Mouse (Mus musculus) large intestine, adult 2 months (tissue): ENCODE measurements around the gene Eif6. TPM values are rescaled to one million over a fixed set of nuclear protein-coding genes. Genes with fewer than 3 reads are reported as not detected.

ENCODE experiments used
- DNase-seq: peaks from one replicate; pipeline ENCODE4 v3.0.0-alpha.2; 2012; ENCODE audit warnings: low read depth, low spot score
- WGBS: fragments of 180-500 bp; shearing (Covaris S2); methylation state at CpG from one replicate; pipeline ENCODE4 v1.1.7; 2018; 5-methylcytosine and 5-hydroxymethylcytosine counted together
- polyA plus RNA-seq: library from polyadenylated mRNA; depleted of rRNA; stranded (reverse); fragments of >200 nt; gene quantifications from 2 replicates; pipeline ENCODE4 v1.2.3, GENCODE M21; 2012

Eif6 gene
- polyA plus RNA-seq, 1 experiment: 288 TPM

DNA sequence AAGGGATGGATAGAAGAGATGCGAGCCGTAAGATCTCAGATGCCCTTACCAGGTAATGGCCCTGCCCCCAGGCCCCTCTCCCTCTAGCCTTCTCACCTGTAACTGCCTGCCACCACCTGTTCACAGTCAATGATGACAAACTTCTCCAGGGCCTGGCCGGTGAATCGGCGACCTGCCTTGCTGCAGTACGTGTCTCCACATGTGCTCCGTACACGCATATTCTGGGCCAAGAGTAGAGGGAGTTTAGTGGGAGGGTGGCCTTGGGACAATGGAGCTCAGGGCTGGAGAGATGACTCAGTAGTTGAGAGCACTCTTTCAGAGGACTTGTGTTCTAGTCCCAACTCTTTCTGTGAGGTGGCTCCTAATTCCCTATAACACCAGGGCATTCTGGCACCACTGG is 4.1 kb upstream of the Eif6 start:
- no peak for DNase-seq
- 93% methylated on average over 8 of the region's 8 CpGs for WGBS

- no peak for DNase-seq
- 1% methylated on average over 52 of the region's 52 CpGs for WGBS
Observed at GRCm38 (mm10) chr2:155825904-155826629, 658 bp downstream of the Eif6 start.

DNA sequence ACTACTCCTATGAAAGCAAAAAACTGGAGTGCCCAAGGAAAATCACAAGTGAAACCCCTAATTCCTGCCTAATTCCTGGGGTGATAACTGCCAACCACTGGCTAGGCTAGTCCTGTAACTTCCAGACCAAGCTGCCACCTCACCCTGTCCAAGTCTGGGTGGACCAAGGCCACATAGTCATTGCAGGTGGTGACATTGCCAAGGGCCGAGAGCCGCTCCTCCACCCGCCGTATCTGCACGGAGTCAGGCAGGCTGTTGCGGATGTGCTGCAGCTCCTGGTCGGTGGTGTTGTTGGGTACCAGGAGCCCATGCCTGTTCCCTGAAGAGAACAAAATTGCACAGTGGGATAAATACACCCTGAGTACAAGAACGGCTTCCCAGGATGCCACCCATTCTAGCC is 3.0 kb downstream of the Eif6 start:
- no peak for DNase-seq
- WGBS: 86% methylated on average over 8 of the region's 8 CpGs

DNA sequence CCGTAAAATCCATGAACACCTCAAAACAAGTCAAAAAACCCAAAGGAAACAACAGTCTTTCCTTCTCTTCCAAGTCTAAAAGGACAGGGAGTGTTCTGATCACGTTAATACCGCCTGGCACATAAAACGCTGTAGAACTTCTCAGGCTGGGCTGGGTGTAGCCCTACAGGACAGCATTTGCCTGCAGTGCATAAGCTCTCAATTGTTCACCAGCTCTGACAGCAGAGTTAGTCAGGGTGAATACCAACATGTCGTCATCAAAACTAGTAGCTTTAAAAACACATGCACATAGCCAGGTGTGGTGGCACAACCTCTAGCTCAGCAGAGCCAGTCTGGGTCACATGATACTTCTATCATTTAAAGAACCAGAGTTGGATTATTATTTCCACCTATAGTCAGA is 5.9 kb downstream of the Eif6 start:
- 41% methylated on average over 5 of the region's 5 CpGs for WGBS
- DNase-seq: no peak

DNA sequence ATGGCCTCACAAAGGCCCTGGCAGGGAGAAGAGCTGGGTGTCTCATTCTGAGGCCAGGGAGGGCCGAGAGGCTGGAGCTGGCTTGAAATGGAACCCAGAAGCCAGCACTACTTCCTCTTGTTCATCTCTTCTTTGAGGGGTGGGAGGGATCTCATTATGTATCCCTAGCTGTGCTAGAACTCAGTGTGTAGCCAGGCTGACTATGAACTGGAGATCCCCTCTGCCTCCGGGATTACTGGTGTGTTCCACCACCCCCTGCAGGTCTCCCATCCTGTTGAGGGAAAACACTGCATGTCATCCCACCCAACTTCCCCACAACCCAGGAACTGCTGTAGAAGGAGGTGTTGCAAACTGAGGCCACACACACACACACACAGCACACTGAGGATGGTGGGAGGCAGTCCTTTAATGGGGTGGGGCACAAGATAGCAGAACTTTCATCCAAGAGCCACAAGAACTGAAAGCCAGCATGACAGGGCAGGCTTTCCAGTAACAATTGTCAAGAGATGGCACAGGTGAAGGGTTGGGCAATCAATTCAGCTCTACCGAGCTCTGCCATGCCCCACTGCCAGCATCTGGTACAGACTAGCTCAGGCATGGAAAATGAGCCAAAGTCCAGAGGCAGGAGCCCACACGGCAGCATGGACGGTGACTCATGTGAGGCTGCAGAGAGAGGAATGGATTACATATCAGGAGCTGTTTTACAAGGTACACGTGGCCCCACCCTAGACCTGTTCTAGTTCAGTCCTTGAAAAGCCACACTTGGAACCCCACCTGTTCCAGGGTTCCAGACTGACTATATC is 7.1 kb downstream of the Eif6 start:
- DNase-seq: peak; percentile 86
- WGBS: 27% methylated on average over 6 of the region's 6 CpGs

GRCm38 (mm10) chr2:155819392-155819448 is 7.5 kb downstream of the Eif6 start, which contains the start of gene BC029722:
BC029722 (minus strand) TSS chr2:155819426.
- no peak for DNase-seq

GRCm38 (mm10) chr2:155818596-155819391 is 7.9 kb downstream of the Eif6 start:
- under 1% methylated on average over 37 of the region's 37 CpGs for WGBS
- peak; percentile 97 for DNase-seq

DNA sequence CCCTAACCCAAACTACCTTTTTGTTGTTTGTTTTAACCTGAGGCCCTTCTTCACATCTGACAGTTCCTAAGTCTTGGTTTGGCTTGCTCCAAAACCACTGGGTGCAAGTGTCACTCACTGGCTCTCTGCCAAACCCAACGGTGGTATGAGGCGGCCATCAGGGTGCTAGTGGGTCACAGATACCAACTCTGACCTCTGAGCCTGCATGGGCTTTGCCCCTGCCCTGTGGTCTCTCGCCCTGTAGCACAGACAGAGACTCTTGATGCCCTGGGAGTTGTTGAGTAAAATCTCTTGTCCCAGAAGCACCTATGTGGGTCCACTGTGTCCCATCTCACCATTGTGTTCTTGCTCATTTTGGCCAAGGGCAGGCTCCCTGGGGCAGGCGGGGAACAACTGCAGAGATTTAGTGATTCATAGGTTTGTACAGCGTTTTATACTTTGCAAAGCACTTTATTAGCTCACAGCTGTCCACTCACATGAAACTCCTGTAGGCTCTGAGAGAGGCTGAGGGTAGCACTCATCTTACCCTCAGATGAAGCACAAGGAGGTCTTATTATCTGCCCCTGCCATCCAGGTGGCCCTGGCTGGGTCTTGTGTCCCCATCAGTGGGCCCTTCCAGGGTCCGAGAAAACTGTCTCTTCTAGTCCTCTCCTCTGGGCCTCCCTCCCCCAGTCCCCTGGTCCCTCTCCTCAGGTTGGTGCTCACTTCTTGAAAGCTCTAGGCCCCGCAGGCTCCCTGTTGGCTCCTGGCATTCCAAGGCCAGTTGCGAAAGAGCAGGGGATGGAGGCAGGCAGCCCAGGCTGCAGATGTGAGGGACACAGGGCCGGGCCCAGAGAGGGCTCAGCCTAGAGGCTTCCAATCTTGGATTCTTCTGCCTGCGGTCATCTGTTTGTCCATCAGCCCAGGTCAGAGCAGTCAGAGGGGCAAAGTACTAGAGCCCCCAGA is 9.2 kb downstream of the Eif6 start:
- WGBS: 67% methylated on average over 10 of the region's 10 CpGs
- no peak for DNase-seq

DNA sequence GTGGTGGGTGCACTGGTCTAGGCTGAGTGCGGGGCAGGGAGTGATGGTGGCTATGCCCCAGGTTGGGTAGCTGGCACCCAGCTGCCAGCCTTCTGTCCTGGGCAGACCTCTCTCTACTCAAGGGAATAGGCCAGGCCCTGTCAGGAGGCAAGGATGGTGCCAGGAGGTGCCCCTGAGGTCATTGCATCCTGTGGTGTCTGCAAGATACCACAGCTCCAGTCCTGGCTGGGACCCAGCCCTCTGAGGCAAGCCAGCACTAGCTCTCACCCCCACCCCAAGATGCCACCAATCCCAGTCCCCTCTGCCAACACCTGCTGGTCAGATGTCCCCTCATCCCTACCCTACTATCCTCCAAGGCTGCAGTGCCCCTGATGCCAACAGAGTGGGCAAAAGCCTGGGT is 10.5 kb downstream of the Eif6 start:
- WGBS: 100% methylated on average over 1 of the region's 1 CpGs

GRCm38 (mm10) chr2:155814829-155815228 is 11.9 kb downstream of the Eif6 start:
- no peak for DNase-seq
- 14% methylated on average over 5 of the region's 5 CpGs for WGBS

More for the DNA sequence above, 10.5 kb downstream of the Eif6 start:
- DNase-seq: no peak

DNA sequence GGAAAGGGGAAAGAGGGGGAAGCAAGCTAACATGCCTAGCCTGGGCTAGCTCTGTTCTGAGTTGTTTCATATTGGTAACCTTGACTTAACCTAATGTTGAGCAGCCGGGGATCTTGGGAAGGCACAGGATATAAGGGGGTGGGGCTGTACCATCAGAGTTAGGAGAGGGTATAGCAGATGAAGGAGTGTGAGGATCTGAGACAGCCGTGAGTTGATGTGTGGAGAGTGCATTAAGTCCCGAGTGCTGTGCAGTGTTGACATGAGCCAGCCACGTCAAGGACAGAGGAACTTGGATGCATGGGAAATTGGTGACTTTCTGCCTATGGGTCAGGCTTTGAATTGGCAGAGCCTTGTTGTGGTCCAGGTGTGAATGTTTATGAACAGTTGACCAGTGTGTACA is 14.1 kb downstream of the Eif6 start:
- 76% methylated on average over 4 of the region's 4 CpGs for WGBS
- DNase-seq: no peak

GRCm38 (mm10) chr2:155811821-155812396 is 14.8 kb downstream of the Eif6 start:
- no peak for DNase-seq
- 49% methylated on average over 16 of the region's 16 CpGs for WGBS

GRCm38 (mm10) chr2:155809620-155810019 is 17.1 kb downstream of the Eif6 start:
- WGBS: 31% methylated on average over 4 of the region's 4 CpGs
- no peak for DNase-seq

GRCm38 (mm10) chr2:155807408-155807807 is 19.3 kb downstream of the Eif6 start:
- no peak for DNase-seq
- WGBS: 42% methylated on average over 4 of the region's 4 CpGs

DNA sequence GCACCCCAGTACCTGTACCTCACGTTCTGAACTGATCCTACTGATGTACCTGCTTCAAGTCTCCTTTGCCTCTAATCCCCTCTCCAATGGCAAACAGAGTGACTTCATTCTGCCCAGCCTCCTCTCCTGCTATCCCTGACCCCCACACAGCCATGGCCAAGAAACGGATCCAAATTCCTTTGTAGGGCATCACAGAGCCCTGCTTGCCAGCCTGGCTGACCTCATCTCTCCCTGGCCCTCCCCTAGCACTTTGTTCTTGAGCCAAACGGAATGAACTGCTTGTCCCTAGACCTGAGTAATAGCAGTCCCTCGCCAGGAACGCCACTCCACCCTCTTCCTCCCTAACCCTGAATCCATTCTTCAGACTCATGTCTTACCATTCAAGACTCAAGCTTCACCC is 20.2 kb downstream of the Eif6 start:
- 71% methylated on average over 5 of the region's 5 CpGs for WGBS

GRCm38 (mm10) chr2:155805925-155806255 is 20.8 kb downstream of the Eif6 start:
- 90% methylated on average over 6 of the region's 6 CpGs for WGBS
- no peak for DNase-seq

More for the DNA sequence above, 20.2 kb downstream of the Eif6 start:
- DNase-seq: no peak

- DNase-seq: no peak
- WGBS: 26% methylated on average over 6 of the region's 6 CpGs
Observed at GRCm38 (mm10) chr2:155805231-155805924, 21.3 kb downstream of the Eif6 start.

DNA sequence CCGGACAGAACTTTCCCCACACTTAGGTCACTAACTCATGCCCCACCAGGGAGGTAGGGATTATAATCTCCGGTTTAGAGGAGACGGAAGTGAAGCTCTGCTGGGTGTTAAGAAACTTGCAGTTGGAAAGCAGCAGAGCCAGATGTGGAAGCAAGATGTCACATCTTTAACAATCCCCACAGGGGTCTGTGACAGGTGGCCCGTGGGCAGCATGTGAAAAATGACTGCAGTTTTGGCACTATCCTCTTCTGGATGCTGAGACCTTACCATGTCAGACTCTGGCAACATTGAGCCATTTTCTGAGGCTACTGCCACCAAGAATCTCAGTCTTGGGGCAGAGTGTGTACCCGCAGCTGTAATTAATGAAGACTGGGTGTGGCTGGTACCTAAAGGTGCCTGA is 22.7 kb downstream of the Eif6 start:
- 66% methylated on average over 5 of the region's 5 CpGs for WGBS
- DNase-seq: no peak

DNA sequence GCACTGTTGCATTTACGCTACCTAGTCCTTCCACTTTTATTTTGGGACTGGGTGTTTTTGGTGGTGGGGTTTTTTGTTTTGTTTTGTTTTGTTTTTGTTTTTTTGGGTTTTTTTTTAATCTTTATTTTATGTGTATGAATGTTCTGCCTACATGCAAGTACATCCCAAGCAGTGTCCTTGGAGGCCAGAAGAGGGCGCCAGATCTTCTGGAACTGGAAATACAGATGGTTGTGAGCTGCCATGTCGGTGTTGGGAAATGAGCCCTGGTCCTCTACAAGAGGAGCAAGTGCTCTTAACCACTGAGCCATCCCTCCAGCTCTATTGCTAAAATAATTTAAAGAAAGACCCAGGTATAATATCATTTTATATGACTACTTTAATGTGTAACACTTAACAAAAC is 24.0 kb downstream of the Eif6 start:
- DNase-seq: no peak
- WGBS: 53% methylated on average over 3 of the region's 3 CpGs
